ENCODE assay signal across 15 mouse cellular contexts in genomic region chr16:30591990-30592389, GRCm38 (mm10). TPM values are rescaled to one million over a fixed set of nuclear protein-coding genes. Genes with fewer than 3 reads are reported as not detected.
DNase-seq lines count a peak whose midpoint lies in the region; ATAC-seq and TF ChIP-seq lines count a peak whose summit lies in the region.
"Had no signal": no experiment of that assay in that cellular context is flagged by ENCODE, and none has a peak within 500 bp of the region (broad histone marks: within the 10 kb centered on the region; RNA-seq: fewer than 3 reads in every experiment).

No protein-coding gene starts in this region.

- H3K4me1 ChIP-seq in E14TG2a.4 (replicated peaks; ENCODE audit: low read depth, low read length): peaks cover 38% of the 10 kb centered on the region

- no peak overlapping the region for H3K4me3 ChIP-seq in layer of hippocampus, adult 2 months
- H3K4me3 ChIP-seq in E14TG2a.4 (replicated peaks; ENCODE audit: low read length): no peak overlapping the region
- H3K4me3 ChIP-seq: embryonic facial prominence, embryonic 15.5 days; hindbrain, embryonic 15.5 days; stomach, embryonic 15.5 days had no signal

- DNase-seq in CD4-positive, CD25-positive, alpha-beta regulatory T cell, adult 2 months (ENCODE audit: low read depth, low spot score): peak; percentile 42
- DNase-seq in layer of hippocampus, adult 2 months (ENCODE audit: low spot score in 2 of 2): no peak
- no peak for DNase-seq in layer of hippocampus, adult 11-12 months (ENCODE audit: low spot score)
- peak; percentile 55 for DNase-seq in induced T-regulatory cell, adult 2 months (ENCODE audit: low read depth)
- DNase-seq in adrenal gland, adult 18-20 months (ENCODE audit: low spot score in 2 of 2): no peak
- no peak for DNase-seq in heart, postnatal 36 days
- DNase-seq: cerebellum, adult 11-12 months; thymus, postnatal 14 days had no signal

- TF ChIP-seq CTCF in layer of hippocampus, adult 2 months (conservative IDR thresholded peaks at IDR 0.05): peak; percentile 56
- TF ChIP-seq CTCF in E14TG2a.4 (conservative IDR thresholded peaks at IDR 0.05; ENCODE audit: low read length): peak; percentile 82

- 0 out of 2 replicates have a peak, but pooled peaks cover 3% of the 10 kb centered on the region for H3K27me3 ChIP-seq in E14TG2a.4 (ENCODE audit: insufficient read depth, low read length)
- H3K27me3 ChIP-seq: hindbrain, embryonic 15.5 days; stomach, embryonic 15.5 days had no signal

- no peak overlapping the region for H3K27ac ChIP-seq in layer of hippocampus, adult 2 months
- H3K27ac ChIP-seq: embryonic facial prominence, embryonic 15.5 days; hindbrain, embryonic 15.5 days; stomach, embryonic 15.5 days had no signal

- H3K9me3 ChIP-seq in E14TG2a.4 (ENCODE audit: low read length): no peaks in the 10 kb centered on the region
- H3K9me3 ChIP-seq: embryonic facial prominence, embryonic 15.5 days; hindbrain, embryonic 15.5 days; stomach, embryonic 15.5 days had no signal

- H3K36me3 ChIP-seq in E14TG2a.4 (ENCODE audit: insufficient read depth, low read length): no peaks in the 10 kb centered on the region
- H3K36me3 ChIP-seq: embryonic facial prominence, embryonic 15.5 days; hindbrain, embryonic 15.5 days; stomach, embryonic 15.5 days had no signal

- ATAC-seq in CD4-positive, CD25-positive, alpha-beta regulatory T cell, adult 4 months: no peak
- ATAC-seq: activated CD4-positive, CD25-positive, alpha-beta regulatory T cell, adult 4 months had no signal

- intact Hi-C loops in heart, postnatal 36 days (cut with DNase I): loop anchor here (10.0 kb wide), 1 partner anchor 673 kb away; no protein-coding TSS in a partner anchor

RNA-seq across cellular contexts. Expression of gene Lsg1, which starts 4.6 kb away (rescaled TPM):
- polyA plus RNA-seq in CD4-positive, CD25-positive, alpha-beta regulatory T cell, adult 4 months (2017; shearing (Covaris generic)): 10 to 100 TPM; 62.1 to 88.6 TPM
- total RNA-seq in layer of hippocampus, adult 2 months (2021): 10 to 100 TPM; 16.7 to 20.7 TPM
- total RNA-seq in adrenal gland, adult 18-20 months (2021): 10 to 100 TPM; 38.5 to 39.5 TPM
- total RNA-seq in heart, postnatal 36 days (2021): 10 to 100 TPM; 19.6 to 20.4 TPM

RNA-seq across cellular contexts. Expression of gene Fam43a, which starts 7.5 kb away (rescaled TPM):
- under 1 TPM in 1 of 2 experiments, not detected in 1; 0.91 TPM for polyA plus RNA-seq in CD4-positive, CD25-positive, alpha-beta regulatory T cell, adult 4 months (2017; shearing (Covaris generic))
- 10 to 100 TPM in 1 of 2 experiments, 1 to 10 TPM in 1; 9.2 to 10.3 TPM for total RNA-seq in layer of hippocampus, adult 2 months (2021)
- 10 to 100 TPM; 24.6 to 30.9 TPM for total RNA-seq in adrenal gland, adult 18-20 months (2021)
- total RNA-seq in heart, postnatal 36 days (2021): 10 to 100 TPM; 27.4 to 31.6 TPM

RNA-seq across cellular contexts. Expression of gene Tmem44, which starts 41.3 kb away (rescaled TPM):
- polyA plus RNA-seq in CD4-positive, CD25-positive, alpha-beta regulatory T cell, adult 4 months (2017; shearing (Covaris generic)): under 1 TPM in 1 of 2 experiments, not detected in 1; 0.70 TPM
- total RNA-seq in layer of hippocampus, adult 2 months (2021): 10 to 100 TPM; 28.5 to 32.0 TPM
- total RNA-seq in adrenal gland, adult 18-20 months (2021): 1 to 10 TPM; 3.7 to 4.2 TPM
- total RNA-seq in heart, postnatal 36 days (2021): 1 to 10 TPM; 5.1 to 8.5 TPM
- total RNA-seq: neutrophil, adult 5-6 weeks had no signal

Comparison
In these comparisons a context has a peak if more than half of its experiments do, and no peak if none do; other contexts are left out.
1. DNase-seq: peak in CD4-positive, CD25-positive, alpha-beta regulatory T cell, adult 2 months (single experiment) and induced T-regulatory cell, adult 2 months (single experiment); none in layer of hippocampus, adult 2 months (0 of 2), layer of hippocampus, adult 11-12 months (single experiment), adrenal gland, adult 18-20 months (0 of 2) and heart, postnatal 36 days (0 of 2).